Mouse (Mus musculus) hindbrain, embryonic 16.5 days (tissue): ENCODE results near the gene Olfr648. TPM values are rescaled to one million over a fixed set of nuclear protein-coding genes. Genes with fewer than 3 reads are reported as not detected.

ENCODE experiments used
- ATAC-seq: fragments of 200-750 bp; cut with Nextera tagmentation; 2 replicates; pipeline ENCODE4 v1.8.0; 2017; ENCODE audit warnings: moderate TSS enrichment, moderate library complexity
- H3K27ac ChIP-seq: fragments of 300-500 bp; sonication (generic); 2 replicates; pipeline ENCODE4 v1.5.1; 2014; ENCODE audit warnings: low read depth, mild to moderate bottlenecking, control low read depth, low read length, moderate library complexity
- H3K27me3 ChIP-seq: fragments of 300-500 bp; sonication (generic); replicated peaks from 2 replicates; pipeline ENCODE4 v1.6.1; 2014; ENCODE audit warnings: low read length; ENCODE audit not compliant: control insufficient read depth, insufficient read depth
- H3K36me3 ChIP-seq: fragments of 300-500 bp; sonication (generic); 2 replicates; pipeline ENCODE4 v1.6.1; 2014; ENCODE audit warnings: mild to moderate bottlenecking, low read length, moderate library complexity, mixed read lengths; ENCODE audit not compliant: control insufficient read depth, insufficient read depth
- H3K4me1 ChIP-seq: fragments of 300-500 bp; sonication (generic); 2 replicates; pipeline ENCODE4 v1.6.1; 2014; ENCODE audit warnings: low read depth, low read length; ENCODE audit not compliant: control insufficient read depth, insufficient read depth
- H3K4me2 ChIP-seq: fragments of 300-500 bp; sonication (generic); 2 replicates; pipeline ENCODE4 v1.6.1; 2014; ENCODE audit warnings: mild to moderate bottlenecking, low read length, control low read depth, moderate library complexity
- H3K4me3 ChIP-seq: fragments of 300-500 bp; sonication (generic); 2 replicates; pipeline ENCODE4 v1.5.1; 2014; ENCODE audit warnings: mild to moderate bottlenecking, low read length, control low read depth, moderate library complexity
- H3K9ac ChIP-seq: fragments of 300-500 bp; sonication (generic); 2 replicates; pipeline ENCODE4 v1.6.1; 2014; ENCODE audit warnings: low read depth, mild to moderate bottlenecking, control low read depth, low read length, moderate library complexity
- H3K9me3 ChIP-seq: fragments of 300-500 bp; sonication (generic); 2 replicates; pipeline ENCODE4 v1.6.1; 2014; ENCODE audit warnings: mild to moderate bottlenecking, low read length, moderate library complexity; ENCODE audit not compliant: control insufficient read depth
- WGBS: fragments of 180-500 bp; shearing (Covaris S2); extraction: QIAGEN DNeasy Blood & Tissue Kit; methylation state at CpG from one replicate; pipeline ENCODE4 v1.1.7; 2014; 5-methylcytosine and 5-hydroxymethylcytosine counted together
- polyA plus RNA-seq: library from polyadenylated mRNA; unstranded; fragments of >200 nt; fragmentation: Nextera tagmentation; extraction: Ambion mirVana; gene quantifications from 2 replicates; pipeline ENCODE4 v1.2.1, GENCODE M21; 2015

Olfr648 gene
- polyA plus RNA-seq = 0.45 and 0.54 TPM in 2 replicates

- 91% methylated on average over 2 of the region's 2 CpGs for WGBS
- Histone ChIP-seq H3K4me2 (no peak within 1 kb of the TSS), H3K27ac (no peak within 1 kb of the TSS), H3K9ac (no peak within 1 kb of the TSS), H3K4me3 (no peak within 1 kb of the TSS), H3K36me3 (no peaks in the 10 kb centered on the region), H3K9me3 (no peaks in the 10 kb centered on the region), H3K4me1 (no peaks in the 10 kb centered on the region), H3K27me3 (no peaks in the 10 kb centered on the region)
- no peak for ATAC-seq
These were observed at the start of gene Olfr648 for GRCm38 (mm10) chr7:104183292-104183691. TSS of gene Olfr648 (minus strand) at chr7:104183392.

- Histone ChIP-seq H3K27me3 (no peaks in the 10 kb centered on the region), H3K9me3 (no peaks in the 10 kb centered on the region), H3K4me2 (no peak overlapping the region), H3K9ac (no peak overlapping the region), H3K4me3 (no peak overlapping the region), H3K36me3 (no peaks in the 10 kb centered on the region), H3K4me1 (no peaks in the 10 kb centered on the region), H3K27ac (no peak overlapping the region)
- 41% methylated on average over 2 of the region's 2 CpGs for WGBS
- ATAC-seq = no peak
These were observed 48.0 kb upstream of the Olfr648 start for GRCm38 (mm10) chr7:104231203-104231602.

- Histone ChIP-seq H3K9me3 (no peaks in the 10 kb centered on the region), H3K9ac (peak within 1 kb of the TSS; percentile 39), H3K4me3 (peak within 1 kb of the TSS; percentile 35), H3K27me3 (no peaks in the 10 kb centered on the region), H3K4me1 (peaks cover 3% of the 10 kb centered on the region; the same call in 1 of the 2 replicates), H3K4me2 (peak within 1 kb of the TSS; percentile 57), H3K27ac (no peak within 1 kb of the TSS), H3K36me3 (no peaks in the 10 kb centered on the region)
- ATAC-seq = peak; percentile 63
- 4% methylated on average over 37 of the region's 37 CpGs for WGBS
These were observed 35.7 kb upstream of the Olfr648 start, which contains the start of gene Trim6 for GRCm38 (mm10) chr7:104218701-104219569. TSS of gene Trim6 (plus strand) at chr7:104218793.

- Histone ChIP-seq H3K36me3 (no peaks in the 10 kb centered on the region), H3K4me1 (peaks cover 3% of the 10 kb centered on the region; the same call in 1 of the 2 replicates), H3K27me3 (no peaks in the 10 kb centered on the region), H3K4me3 (no peak overlapping the region), H3K9ac (no peak overlapping the region), H3K9me3 (no peaks in the 10 kb centered on the region), H3K4me2 (no peak overlapping the region), H3K27ac (no peak overlapping the region)
- 79% methylated on average over 2 of the region's 2 CpGs for WGBS
- no peak for ATAC-seq
These were observed 34.7 kb upstream of the Olfr648 start for GRCm38 (mm10) chr7:104217881-104218280.

- Histone ChIP-seq H3K4me1 (peaks cover 3% of the 10 kb centered on the region; the same call in 1 of the 2 replicates), H3K9me3 (no peaks in the 10 kb centered on the region), H3K27me3 (no peaks in the 10 kb centered on the region), H3K27ac (no peak overlapping the region), H3K4me3 (no peak overlapping the region), H3K36me3 (no peaks in the 10 kb centered on the region), H3K9ac (no peak overlapping the region), H3K4me2 (no peak overlapping the region)
- 55% methylated on average over 1 of the region's 1 CpGs for WGBS
- ATAC-seq = no peak
These were observed 32.9 kb upstream of the Olfr648 start for GRCm38 (mm10) chr7:104216011-104216535.

GRCm38 (mm10) chr7:104206197-104206596 is 23.0 kb upstream of the Olfr648 start:
- no peaks in the 10 kb centered on the region for H3K9me3 ChIP-seq
- no peak for ATAC-seq
- no peak overlapping the region for H3K9ac ChIP-seq
- WGBS = 95% methylated on average over 7 of the region's 7 CpGs
- no peaks in the 10 kb centered on the region for H3K36me3 ChIP-seq
- no peak overlapping the region for H3K4me3 ChIP-seq
- H3K4me1 ChIP-seq = no peaks in the 10 kb centered on the region
- no peaks in the 10 kb centered on the region for H3K27me3 ChIP-seq
- H3K4me2 ChIP-seq = no peak overlapping the region
- H3K27ac ChIP-seq = no peak overlapping the region

- no peaks in the 10 kb centered on the region for H3K36me3 ChIP-seq
- H3K9ac ChIP-seq = no peak overlapping the region
- no peaks in the 10 kb centered on the region for H3K4me1 ChIP-seq
- H3K9me3 ChIP-seq = no peaks in the 10 kb centered on the region
- H3K27me3 ChIP-seq = no peaks in the 10 kb centered on the region
- 8% methylated on average over 5 of the region's 5 CpGs for WGBS
- no peak for ATAC-seq
- H3K27ac ChIP-seq = no peak overlapping the region
- H3K4me3 ChIP-seq = no peak overlapping the region
- no peak overlapping the region for H3K4me2 ChIP-seq
These were observed 16.6 kb upstream of the Olfr648 start for GRCm38 (mm10) chr7:104199822-104200221.

- H3K9me3 ChIP-seq = no peaks in the 10 kb centered on the region
- no peaks in the 10 kb centered on the region for H3K36me3 ChIP-seq
- 86% methylated on average over 6 of the region's 6 CpGs for WGBS
- H3K4me3 ChIP-seq = no peak within 1 kb of the TSS
- ATAC-seq = no peak
- no peak within 1 kb of the TSS for H3K4me2 ChIP-seq
- H3K4me1 ChIP-seq = no peaks in the 10 kb centered on the region
- no peaks in the 10 kb centered on the region for H3K27me3 ChIP-seq
- H3K9ac ChIP-seq = no peak within 1 kb of the TSS
- H3K27ac ChIP-seq = no peak within 1 kb of the TSS
These were observed 12.7 kb upstream of the Olfr648 start, which contains the start of gene Olfr649 for GRCm38 (mm10) chr7:104195885-104196284. TSS of gene Olfr649 (minus strand) at chr7:104195985.

- H3K4me2 ChIP-seq = no peak overlapping the region
- no peak overlapping the region for H3K4me3 ChIP-seq
- H3K9me3 ChIP-seq = no peaks in the 10 kb centered on the region
- 63% methylated on average over 9 of the region's 9 CpGs for WGBS
- no peaks in the 10 kb centered on the region for H3K27me3 ChIP-seq
- no peaks in the 10 kb centered on the region for H3K4me1 ChIP-seq
- H3K27ac ChIP-seq = no peak overlapping the region
- ATAC-seq = no peak
- no peak overlapping the region for H3K9ac ChIP-seq
- H3K36me3 ChIP-seq = no peaks in the 10 kb centered on the region
These were observed 8.1 kb upstream of the Olfr648 start for GRCm38 (mm10) chr7:104191275-104191674.
